Mouse (Mus musculus): ENCODE data around the gene Bicd2. TPM values are rescaled to one million over a fixed set of nuclear protein-coding genes. Genes with fewer than 3 reads are reported as not detected.

Gene Bicd2
- total RNA-seq, 1 experiment: 25.5 TPM

DNA sequence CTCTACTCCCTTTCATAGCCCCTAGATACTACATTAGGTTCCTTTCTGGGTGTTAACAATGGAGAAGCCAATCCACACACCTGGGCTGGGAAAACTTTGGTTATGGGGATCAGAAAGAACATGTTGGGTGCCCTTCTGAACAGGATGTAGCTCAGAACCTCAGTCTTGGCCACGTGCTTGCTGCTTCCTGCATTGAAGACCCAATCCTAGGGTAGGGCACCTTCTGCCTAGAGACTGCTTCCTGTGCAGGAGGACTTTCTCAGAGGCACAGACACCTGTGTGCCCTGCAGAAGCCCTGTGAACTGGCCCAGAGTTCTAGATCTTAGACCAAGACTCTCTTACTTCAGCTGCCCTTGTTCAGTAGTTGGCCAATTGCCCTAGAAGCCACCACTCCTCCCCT, 94.4 kb downstream of the Bicd2 start:
- Histone ChIP-seq H3K9me3 (ENCODE audit: control insufficient read depth, insufficient read depth, low read depth, low read length) (no peaks in the 10 kb centered on the region), H3K9ac (ENCODE audit: insufficient read depth, low read depth, low read length, poor library complexity, severe bottlenecking) (no peak overlapping the region), H3K36me3 (ENCODE audit: control insufficient read depth, insufficient read depth, low read length, poor library complexity, severe bottlenecking) (peaks cover 11% of the 10 kb centered on the region; the same call in 1 of the 2 replicates), H3K4me1 (ENCODE audit: control insufficient read depth in 2 of 2, insufficient read depth in 2 of 2, low read length in 2 of 2, poor library complexity in 1 of 2) (no peaks in the 10 kb centered on the region), H3K27ac (ENCODE audit: insufficient read depth, low read depth, low read length, poor library complexity, severe bottlenecking) (no peak overlapping the region), H3K4me3 (ENCODE audit: insufficient read depth in 1 of 2, low read depth in 1 of 2, low read length in 2 of 2, poor library complexity in 1 of 2, severe bottlenecking in 1 of 2) (no peak overlapping the region)
- DNase-seq (ENCODE audit: low read depth, low spot score): no peak
- in situ Hi-C loops (cut with MboI; ENCODE audit: low sequenced_read_pairs in 2 of 2, unreplicated experiment in 2 of 2): no loop called here
- TF ChIP-seq HCFC1 (IDR thresholded peaks at IDR 0.05; ENCODE audit: borderline replicate concordance, insufficient read depth, low read length): no peak
- TF ChIP-seq ZC3H11A (IDR thresholded peaks at IDR 0.05; ENCODE audit: borderline replicate concordance, low read depth, low read length): no peak
- no peak for TF ChIP-seq ZNF384 (IDR thresholded peaks at IDR 0.05; ENCODE audit: low read depth, low read length)
- no peak for TF ChIP-seq CHD2 (IDR thresholded peaks at IDR 0.05; ENCODE audit: low read depth, low read length)
- TF ChIP-seq MAFK (IDR thresholded peaks at IDR 0.05; ENCODE audit: insufficient read depth, low read depth, low read length): no peak

DNA sequence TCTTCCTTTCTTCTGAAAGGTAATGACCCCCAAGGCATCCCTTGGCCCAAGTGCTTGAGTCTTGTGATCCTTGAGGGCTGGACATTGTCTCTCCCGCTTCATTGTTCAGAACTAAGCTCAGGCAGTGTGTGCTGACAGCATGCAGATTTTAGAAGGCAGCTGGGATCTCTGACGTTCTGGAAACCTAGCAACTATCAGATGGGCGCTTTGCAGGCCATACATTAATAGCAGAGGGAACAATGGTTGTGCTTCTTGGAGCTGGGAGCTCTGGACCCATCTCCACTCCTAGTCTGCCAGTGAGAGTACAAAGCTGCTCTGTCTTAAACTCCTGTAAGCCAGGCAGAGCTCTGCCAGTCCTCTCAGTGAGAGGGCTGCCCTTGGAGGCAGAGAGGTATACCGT, 94.8 kb downstream of the Bicd2 start:
- no peak for DNase-seq (ENCODE audit: low read depth, low spot score)
- no peak for TF ChIP-seq HCFC1 (IDR thresholded peaks at IDR 0.05; ENCODE audit: borderline replicate concordance, insufficient read depth, low read length)
- TF ChIP-seq MAFK (IDR thresholded peaks at IDR 0.05; ENCODE audit: insufficient read depth, low read depth, low read length): no peak
- no peak for TF ChIP-seq ZC3H11A (IDR thresholded peaks at IDR 0.05; ENCODE audit: borderline replicate concordance, low read depth, low read length)
- TF ChIP-seq CHD2 (IDR thresholded peaks at IDR 0.05; ENCODE audit: low read depth, low read length): no peak
- Histone ChIP-seq H3K4me1 (ENCODE audit: control insufficient read depth in 2 of 2, insufficient read depth in 2 of 2, low read length in 2 of 2, poor library complexity in 1 of 2) (no peaks in the 10 kb centered on the region), H3K9ac (ENCODE audit: insufficient read depth, low read depth, low read length, poor library complexity, severe bottlenecking) (no peak overlapping the region), H3K36me3 (ENCODE audit: control insufficient read depth, insufficient read depth, low read length, poor library complexity, severe bottlenecking) (peaks cover 9% of the 10 kb centered on the region; the same call in 1 of the 2 replicates), H3K27ac (ENCODE audit: insufficient read depth, low read depth, low read length, poor library complexity, severe bottlenecking) (no peak overlapping the region), H3K9me3 (ENCODE audit: control insufficient read depth, insufficient read depth, low read depth, low read length) (no peaks in the 10 kb centered on the region), H3K4me3 (ENCODE audit: insufficient read depth in 1 of 2, low read depth in 1 of 2, low read length in 2 of 2, poor library complexity in 1 of 2, severe bottlenecking in 1 of 2) (no peak overlapping the region)
- in situ Hi-C loops (cut with MboI; ENCODE audit: low sequenced_read_pairs in 2 of 2, unreplicated experiment in 2 of 2): no loop called here

Other genes with a start within 250 kb of the Bicd2 start
- gene Wnk2, start 193.6 kb upstream of the Bicd2 start, total RNA-seq (2012; rRNA removed): 1.6 TPM in 2 replicates
- gene Ninj1, start 154.1 kb upstream of the Bicd2 start, total RNA-seq (2012; rRNA removed): 18.0 and 20.8 TPM in 2 replicates
- gene Card19, start 125.5 kb upstream of the Bicd2 start, total RNA-seq (2012; rRNA removed): 16.9 and 20.5 TPM in 2 replicates
- gene Susd3, start 92.9 kb upstream of the Bicd2 start, total RNA-seq (2012; rRNA removed): 0.95 and 1.3 TPM in 2 replicates
- gene Fgd3, start 21.3 kb upstream of the Bicd2 start, total RNA-seq (2012; rRNA removed): 1.5 and 6.2 TPM in 2 replicates
- gene Ippk, start 79.7 kb downstream of the Bicd2 start, total RNA-seq (2012; rRNA removed): 12.1 and 16.9 TPM in 2 replicates
- 0.37 and 0.85 TPM in 2 replicates for gene Tes3-ps, start 151.7 kb downstream of the Bicd2 start, total RNA-seq (2012; rRNA removed)
- 0.53 and 0.54 TPM in 2 replicates for gene Ecm2, start 163.2 kb downstream of the Bicd2 start, total RNA-seq (2012; rRNA removed)
- gene Aspn, start 202.9 kb downstream of the Bicd2 start, total RNA-seq (2012; rRNA removed): 0.11 TPM in 1 of 2 replicates, not detected in the other
- gene Omd, start 240.9 kb downstream of the Bicd2 start, total RNA-seq (2012; rRNA removed): 0.16 TPM in 1 of 2 replicates, not detected in the other